Mouse (Mus musculus) bone marrow, adult 2 months (tissue): ENCODE results near the gene Izumo1r.

Source experiments
- CTCF ChIP-seq: fragments of 200-500 bp; IDR thresholded peaks from 2 replicates; pipeline ENCODE4 v1.5.1; 2011; ENCODE audit warnings: low read length, control low read depth; ENCODE audit not compliant: control insufficient read depth, insufficient read depth
- POLR2A ChIP-seq: fragments of 200-500 bp; IDR thresholded peaks from 2 replicates; pipeline ENCODE4 v1.6.1; 2011; ENCODE audit warnings: low read depth, mild to moderate bottlenecking, control low read depth, low read length, borderline replicate concordance; ENCODE audit not compliant: control insufficient read depth

DNA sequence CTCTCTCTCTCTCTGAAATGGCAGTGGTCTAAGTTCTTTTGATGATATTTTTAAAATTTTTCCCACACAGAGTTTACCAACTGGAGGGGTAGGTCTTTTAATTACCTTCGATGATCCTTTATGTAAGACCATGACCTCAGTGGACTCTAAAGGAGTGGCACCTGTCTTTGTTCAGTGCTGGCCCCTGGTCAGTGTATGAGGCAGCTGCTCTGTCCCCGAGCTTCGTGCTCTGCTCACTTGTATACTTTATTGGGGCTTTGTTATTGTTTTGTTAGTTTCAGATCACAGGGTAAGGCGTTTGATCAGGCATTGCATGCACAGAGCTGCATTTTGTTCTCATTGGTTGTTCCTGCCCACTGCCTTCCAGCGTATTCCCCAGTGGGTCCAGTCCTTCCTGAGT is 63.8 kb downstream of the Izumo1r start:
- TF ChIP-seq POLR2A (no peak), CTCF (no peak)
